Mouse (Mus musculus): ENCODE results near the gene Tsc2. TPM values are rescaled to one million over a fixed set of nuclear protein-coding genes. Genes with fewer than 3 reads are reported as not detected.
A peak's percentile ranks its signal among the peaks of the same experiment; 100 is the strongest.

Gene Tsc2
- polyA plus RNA-seq, 1 experiment from 2014 or later: 25.8 TPM

DNA sequence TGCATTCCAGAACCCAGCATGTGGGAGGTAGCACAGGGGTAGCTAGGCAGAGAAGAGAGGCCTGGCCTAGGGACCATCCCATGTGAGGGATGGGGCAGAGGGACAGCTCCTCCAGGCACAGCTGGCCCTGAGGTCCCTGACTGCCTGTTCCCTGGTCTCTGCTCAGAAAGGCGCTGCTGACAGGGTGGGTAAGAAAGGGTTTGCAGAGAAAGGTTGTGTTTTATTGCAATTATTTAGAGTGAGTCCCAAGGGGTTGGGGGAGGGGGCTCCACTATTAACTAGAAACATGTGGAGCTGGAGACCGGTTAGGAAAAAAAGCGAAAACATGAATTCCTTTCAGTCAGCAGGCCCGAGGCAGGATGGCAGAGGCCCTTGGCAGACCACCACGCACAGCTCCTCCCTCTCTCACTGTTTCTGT is 7.2 kb upstream of the Tsc2 start:
- H3K27me3 ChIP-seq (replicated peaks; ENCODE audit: control insufficient read depth, insufficient read depth, low read length): no peaks in the 10 kb centered on the region
- no peak overlapping the region for H3K4me3 ChIP-seq (ENCODE audit: low read depth, low read length)
- peaks cover 16% of the 10 kb centered on the region; the same call in 1 of the 2 replicates for H3K36me3 ChIP-seq (ENCODE audit: control insufficient read depth, insufficient read depth)
- no peak overlapping the region for H3K4me2 ChIP-seq (replicated peaks; ENCODE audit: low read depth)
- no peak overlapping the region for H3K9ac ChIP-seq (ENCODE audit: low read depth, low read length)
- TF ChIP-seq CTCF (IDR thresholded peaks at IDR 0.05; ENCODE audit: low read depth): no peak
- peak overlapping the region; percentile 70 for H3K27ac ChIP-seq (ENCODE audit: low read depth, low read length)
- no peaks in the 10 kb centered on the region for H3K4me1 ChIP-seq (replicated peaks; ENCODE audit: control insufficient read depth, insufficient read depth, low read length)
- WGBS: 70% methylated on average over 5 of the region's 5 CpGs
- no peak for ATAC-seq
- no peaks in the 10 kb centered on the region for H3K9me3 ChIP-seq (ENCODE audit: control insufficient read depth)

DNA sequence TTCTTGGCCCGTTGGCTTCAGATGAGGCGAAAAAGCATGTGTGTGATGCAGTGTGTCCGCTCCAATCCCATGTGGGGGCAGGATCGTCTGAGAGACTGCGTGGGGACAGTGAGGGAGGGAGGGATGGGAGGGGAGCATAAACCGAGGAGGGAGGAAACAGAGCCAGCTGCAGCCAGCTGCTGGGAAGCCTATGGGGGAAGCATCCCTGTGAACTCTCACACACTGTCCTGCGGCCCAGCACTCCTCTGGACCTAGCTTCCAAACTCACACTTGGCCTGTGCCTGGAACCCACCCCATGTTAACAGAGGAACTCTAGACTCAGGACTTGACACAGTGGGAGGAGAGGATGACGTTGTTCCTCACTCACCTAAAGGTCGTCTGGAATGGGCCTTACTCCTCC is 6.4 kb upstream of the Tsc2 start:
- Histone ChIP-seq H3K4me2 (replicated peaks; ENCODE audit: low read depth) (no peak overlapping the region), H3K4me1 (replicated peaks; ENCODE audit: control insufficient read depth, insufficient read depth, low read length) (no peaks in the 10 kb centered on the region), H3K36me3 (ENCODE audit: control insufficient read depth, insufficient read depth) (peaks cover 16% of the 10 kb centered on the region; the same call in 1 of the 2 replicates), H3K27me3 (replicated peaks; ENCODE audit: control insufficient read depth, insufficient read depth, low read length) (no peaks in the 10 kb centered on the region), H3K9ac (ENCODE audit: low read depth, low read length) (no peak overlapping the region), H3K4me3 (ENCODE audit: low read depth, low read length) (no peak overlapping the region), H3K27ac (ENCODE audit: low read depth, low read length) (peak overlapping the region; percentile 70), H3K9me3 (ENCODE audit: control insufficient read depth) (no peaks in the 10 kb centered on the region)
- ATAC-seq: peak; percentile 34; the same call in 1 of the 2 replicates
- WGBS: 68% methylated on average over 9 of the region's 9 CpGs
- no peak for TF ChIP-seq CTCF (IDR thresholded peaks at IDR 0.05; ENCODE audit: low read depth)

GRCm38 (mm10) chr17:24638214-24638613 is 5.8 kb upstream of the Tsc2 start:
- Histone ChIP-seq H3K27ac (ENCODE audit: low read depth, low read length) (peak overlapping the region; percentile 70), H3K36me3 (ENCODE audit: control insufficient read depth, insufficient read depth) (peaks cover 16% of the 10 kb centered on the region; the same call in 1 of the 2 replicates), H3K4me3 (ENCODE audit: low read depth, low read length) (no peak overlapping the region), H3K27me3 (replicated peaks; ENCODE audit: control insufficient read depth, insufficient read depth, low read length) (no peaks in the 10 kb centered on the region), H3K4me1 (replicated peaks; ENCODE audit: control insufficient read depth, insufficient read depth, low read length) (no peaks in the 10 kb centered on the region), H3K9ac (ENCODE audit: low read depth, low read length) (no peak overlapping the region), H3K4me2 (replicated peaks; ENCODE audit: low read depth) (no peak overlapping the region), H3K9me3 (ENCODE audit: control insufficient read depth) (no peaks in the 10 kb centered on the region)
- peak; percentile 1; the same call in 1 of the 2 replicates for ATAC-seq
- no peak for TF ChIP-seq CTCF (IDR thresholded peaks at IDR 0.05; ENCODE audit: low read depth)
- WGBS: 77% methylated on average over 4 of the region's 4 CpGs

DNA sequence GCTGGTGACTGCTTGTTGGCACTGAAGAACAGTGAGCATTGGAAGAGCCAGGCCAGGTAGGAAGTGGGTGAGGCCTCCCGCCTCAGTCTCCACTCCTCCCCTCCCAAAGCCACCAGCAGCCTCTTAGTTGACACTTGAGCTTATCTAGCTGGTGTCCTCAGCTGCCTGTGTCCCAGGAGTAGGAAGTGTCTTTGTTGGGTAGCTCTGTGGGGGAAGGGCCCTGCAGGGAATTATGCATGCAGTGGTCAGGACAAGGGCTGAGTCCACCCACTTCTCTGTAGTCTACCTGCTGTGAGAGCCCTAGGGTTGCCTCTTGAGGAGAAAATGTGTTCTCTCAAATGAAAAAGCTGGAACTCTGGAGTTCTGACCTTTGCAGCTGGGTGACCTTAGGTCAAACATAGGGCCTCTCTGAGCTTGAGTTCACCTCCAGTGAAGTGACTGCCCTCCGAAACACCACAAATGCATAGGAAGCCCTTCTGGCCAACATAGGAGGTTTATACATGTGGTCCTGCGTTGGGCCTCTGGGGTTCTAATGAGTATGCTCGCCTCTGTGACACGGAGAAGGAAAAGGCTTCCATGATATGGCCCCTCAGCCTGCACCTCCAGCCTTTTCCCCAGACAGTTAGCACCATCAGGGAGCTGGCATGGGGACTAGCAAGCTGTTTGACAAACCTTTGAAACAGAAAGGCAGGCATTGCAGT is 4.5 kb upstream of the Tsc2 start:
- Histone ChIP-seq H3K9me3 (ENCODE audit: control insufficient read depth) (no peaks in the 10 kb centered on the region), H3K27me3 (replicated peaks; ENCODE audit: control insufficient read depth, insufficient read depth, low read length) (no peaks in the 10 kb centered on the region), H3K36me3 (ENCODE audit: control insufficient read depth, insufficient read depth) (peaks cover 14% of the 10 kb centered on the region; the same call in 1 of the 2 replicates), H3K27ac (ENCODE audit: low read depth, low read length) (no peak overlapping the region), H3K9ac (ENCODE audit: low read depth, low read length) (no peak overlapping the region), H3K4me2 (replicated peaks; ENCODE audit: low read depth) (no peak overlapping the region), H3K4me1 (replicated peaks; ENCODE audit: control insufficient read depth, insufficient read depth, low read length) (no peaks in the 10 kb centered on the region), H3K4me3 (ENCODE audit: low read depth, low read length) (no peak overlapping the region)
- 78% methylated on average over 5 of the region's 5 CpGs for WGBS
- TF ChIP-seq CTCF (IDR thresholded peaks at IDR 0.05; ENCODE audit: low read depth): no peak
- ATAC-seq: no peak

DNA sequence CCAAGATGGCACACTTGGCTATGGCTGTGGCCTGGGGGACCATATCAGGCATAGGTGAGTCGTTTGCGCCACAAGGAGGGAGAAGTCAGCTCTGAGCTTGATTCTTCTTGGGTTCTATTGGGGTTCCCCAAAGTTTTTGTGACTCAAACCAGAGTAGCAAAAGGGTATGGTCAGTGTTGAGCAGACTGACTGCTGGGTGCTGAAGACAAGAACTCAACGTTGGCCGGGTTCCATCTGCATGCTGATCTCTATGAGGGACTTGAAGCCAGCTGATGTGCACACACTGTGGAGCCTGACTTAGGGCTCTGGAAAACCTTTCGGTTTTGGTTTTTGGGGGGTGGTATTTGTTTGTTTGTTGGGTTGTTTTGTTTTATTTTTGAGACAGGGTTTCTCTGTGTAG is 3.3 kb upstream of the Tsc2 start:
- Histone ChIP-seq H3K36me3 (ENCODE audit: control insufficient read depth, insufficient read depth) (peaks cover 10% of the 10 kb centered on the region; the same call in 1 of the 2 replicates), H3K4me2 (replicated peaks; ENCODE audit: low read depth) (no peak overlapping the region), H3K9me3 (ENCODE audit: control insufficient read depth) (no peaks in the 10 kb centered on the region), H3K27ac (ENCODE audit: low read depth, low read length) (no peak overlapping the region), H3K4me3 (ENCODE audit: low read depth, low read length) (no peak overlapping the region), H3K9ac (ENCODE audit: low read depth, low read length) (no peak overlapping the region), H3K27me3 (replicated peaks; ENCODE audit: control insufficient read depth, insufficient read depth, low read length) (no peaks in the 10 kb centered on the region), H3K4me1 (replicated peaks; ENCODE audit: control insufficient read depth, insufficient read depth, low read length) (no peaks in the 10 kb centered on the region)
- no peak for TF ChIP-seq CTCF (IDR thresholded peaks at IDR 0.05; ENCODE audit: low read depth)
- WGBS: 88% methylated on average over 5 of the region's 5 CpGs
- ATAC-seq: no peak

GRCm38 (mm10) chr17:24635024-24635423 is 2.6 kb upstream of the Tsc2 start:
- no peak for ATAC-seq
- WGBS: 69% methylated on average over 4 of the region's 4 CpGs
- no peaks in the 10 kb centered on the region for H3K4me1 ChIP-seq (replicated peaks; ENCODE audit: control insufficient read depth, insufficient read depth, low read length)
- H3K4me3 ChIP-seq (ENCODE audit: low read depth, low read length): no peak overlapping the region
- H3K9me3 ChIP-seq (ENCODE audit: control insufficient read depth): no peaks in the 10 kb centered on the region
- no peak for TF ChIP-seq CTCF (IDR thresholded peaks at IDR 0.05; ENCODE audit: low read depth)
- H3K9ac ChIP-seq (ENCODE audit: low read depth, low read length): no peak overlapping the region
- H3K27me3 ChIP-seq (replicated peaks; ENCODE audit: control insufficient read depth, insufficient read depth, low read length): no peaks in the 10 kb centered on the region
- H3K4me2 ChIP-seq (replicated peaks; ENCODE audit: low read depth): no peak overlapping the region
- H3K36me3 ChIP-seq (ENCODE audit: control insufficient read depth, insufficient read depth): peaks cover 10% of the 10 kb centered on the region; the same call in 1 of the 2 replicates
- H3K27ac ChIP-seq (ENCODE audit: low read depth, low read length): no peak overlapping the region
